Comparison of ENCODE assay signal across 29 mouse cellular contexts in genomic region chr14:115251791-115252190, GRCm38 (mm10).
DNase-seq lines count a peak whose midpoint lies in the region; ATAC-seq and TF ChIP-seq lines count a peak whose summit lies in the region.
"Had no signal": no experiment of that assay in that cellular context is flagged by ENCODE, and none has a peak within 500 bp of the region (broad histone marks: within the 10 kb centered on the region; RNA-seq: fewer than 3 reads in every experiment).

No protein-coding gene starts in this region.

- no peak for TF ChIP-seq CTCF in thymus, adult 2 months (IDR thresholded peaks at IDR 0.05; ENCODE audit: borderline replicate concordance, control insufficient read depth, extremely low read depth, insufficient read depth, low read length, poor library complexity)
- TF ChIP-seq CTCF in left cerebral cortex, adult 2 months (IDR thresholded peaks at IDR 0.05), result no peak

- H3K9me3 ChIP-seq in heart, embryonic 14.5 days (ENCODE audit: control insufficient read depth, low read length), result no peaks in the 10 kb centered on the region
- H3K9me3 ChIP-seq: heart, embryonic 13.5 days; hindbrain, embryonic 13.5 days; limb, embryonic 13.5 days; lung, embryonic 15.5 days; megakaryocyte, embryonic 14.5 days; midbrain, embryonic 13.5 days had no signal

- DNase-seq in heart, postnatal 10 days, result no peak
- peak; percentile 3 for DNase-seq in thymus, postnatal 14 days
- no peak for DNase-seq in thymus, adult 2 months
- DNase-seq in left cerebral cortex, adult 2 months (ENCODE audit: extremely low spot score in 1 of 2, low spot score in 2 of 2), result no peak
- no peak for DNase-seq in urinary bladder, postnatal 14 days (ENCODE audit: low spot score)
- no peak for DNase-seq in retina, postnatal 1 day
- DNase-seq: adrenal gland, adult 2 months; adrenal gland, postnatal 36 days; cerebellum, adult 18-20 months; cerebellum, postnatal 10 days; gastrocnemius, adult 2 months; gastrocnemius, postnatal 36 days; heart, postnatal 36 days; kidney, adult 9 months; kidney, postnatal 10 days; right cerebral cortex, postnatal 14 days had no signal

- ATAC-seq in heart, embryonic 14.5 days (ENCODE audit: insufficient number of reproducible peaks, insufficient read depth, low FRiP score, low read depth), result peak; percentile 9; the same call in 1 of the 2 replicates
- peak; percentile 89 for ATAC-seq in granulocyte monocyte progenitor cell, adult 5-6 weeks (replicated peaks; ENCODE audit: poor library complexity, severe bottlenecking)
- ATAC-seq: activated CD4-positive, CD25-positive, alpha-beta regulatory T cell, adult 4 months; forebrain, embryonic 16.5 days; intestine, postnatal 0 days; midbrain, embryonic 13.5 days had no signal

- H3K9ac ChIP-seq in heart, embryonic 14.5 days (ENCODE audit: low read length), result no peak overlapping the region
- H3K9ac ChIP-seq: heart, embryonic 13.5 days; hindbrain, embryonic 13.5 days; limb, embryonic 13.5 days; liver, embryonic 14.5 days; lung, embryonic 15.5 days; midbrain, embryonic 13.5 days had no signal

- H3K27ac ChIP-seq in heart, embryonic 14.5 days (replicated peaks in 1 of 2; ENCODE audit: control insufficient read depth in 1 of 2, insufficient read depth in 1 of 2, low read depth in 2 of 2, low read length in 2 of 2), result no peak overlapping the region
- H3K27ac ChIP-seq in thymus, adult 2 months (ENCODE audit: control insufficient read depth, insufficient read depth, low read length), result no peak overlapping the region
- H3K27ac ChIP-seq in left cerebral cortex, adult 2 months, result no peak overlapping the region
- H3K27ac ChIP-seq: gastrocnemius, adult 2 months; heart, embryonic 13.5 days; hindbrain, embryonic 13.5 days; limb, embryonic 13.5 days; liver, embryonic 14.5 days; lung, embryonic 15.5 days; midbrain, embryonic 13.5 days had no signal

- H3K36me3 ChIP-seq in heart, embryonic 14.5 days (ENCODE audit: control insufficient read depth, insufficient read depth, low read length), result no peaks in the 10 kb centered on the region
- no peaks in the 10 kb centered on the region for H3K36me3 ChIP-seq in thymus, adult 2 months (ENCODE audit: control insufficient read depth, insufficient read depth, low read length)
- H3K36me3 ChIP-seq: heart, embryonic 13.5 days; hindbrain, embryonic 13.5 days; limb, embryonic 13.5 days; lung, embryonic 15.5 days; midbrain, embryonic 13.5 days had no signal

- no peak overlapping the region for H3K4me3 ChIP-seq in heart, embryonic 14.5 days (ENCODE audit: control insufficient read depth in 1 of 2, insufficient read depth in 1 of 2, low read depth in 1 of 2, low read length in 2 of 2)
- H3K4me3 ChIP-seq in thymus, adult 2 months (ENCODE audit: control insufficient read depth, insufficient read depth, low read length), result no peak overlapping the region
- no peak overlapping the region for H3K4me3 ChIP-seq in left cerebral cortex, adult 2 months
- H3K4me3 ChIP-seq: erythroblast, embryonic 14.5 days; gastrocnemius, adult 2 months; heart, embryonic 13.5 days; hindbrain, embryonic 13.5 days; limb, embryonic 13.5 days; lung, embryonic 15.5 days; megakaryocyte, embryonic 14.5 days; midbrain, embryonic 13.5 days had no signal

- no peak overlapping the region for H3K4me2 ChIP-seq in heart, embryonic 14.5 days (ENCODE audit: low read length)
- H3K4me2 ChIP-seq: heart, embryonic 13.5 days; hindbrain, embryonic 13.5 days; limb, embryonic 13.5 days; lung, embryonic 15.5 days; midbrain, embryonic 13.5 days had no signal

- TF ChIP-seq POLR2A in thymus, adult 2 months (IDR thresholded peaks at IDR 0.05; ENCODE audit: control insufficient read depth, extremely low read depth, insufficient read depth, low read length, poor library complexity), result no peak

- WGBS in heart, embryonic 14.5 days, result 26% methylated on average over 5 of the region's 5 CpGs
- WGBS in thymus, adult 2 months, result 1% methylated on average over 5 of the region's 5 CpGs

- H3K4me1 ChIP-seq in heart, embryonic 14.5 days (ENCODE audit: control insufficient read depth in 2 of 2, insufficient read depth in 2 of 2, low read length in 2 of 2), result no peaks in the 10 kb centered on the region
- peaks cover 8% of the 10 kb centered on the region for H3K4me1 ChIP-seq in thymus, adult 2 months (replicated peaks; ENCODE audit: control insufficient read depth, insufficient read depth, low read length)
- H3K4me1 ChIP-seq: heart, embryonic 13.5 days; hindbrain, embryonic 13.5 days; lung, embryonic 15.5 days; midbrain, embryonic 13.5 days had no signal

- intact Hi-C loops in heart, postnatal 10 days (cut with DNase I), result no loop called here
- intact Hi-C loops in left cerebral cortex, adult 2 months (cut with DNase I), result no loop called here

- no peaks in the 10 kb centered on the region for H3K27me3 ChIP-seq in heart, embryonic 14.5 days (ENCODE audit: control insufficient read depth, insufficient read depth, low read length)
- H3K27me3 ChIP-seq in thymus, adult 2 months (ENCODE audit: control insufficient read depth, insufficient read depth, low read length), result no peaks in the 10 kb centered on the region
- H3K27me3 ChIP-seq: heart, embryonic 13.5 days; hindbrain, embryonic 13.5 days; limb, embryonic 13.5 days; lung, embryonic 15.5 days; midbrain, embryonic 13.5 days had no signal
